Mouse (Mus musculus): ENCODE results near the gene Lmtk2.

Gene Lmtk2

GRCm38 (mm10) chr5:144169275-144169975 is 69.2 kb downstream of the Lmtk2 start:
- no peak for DNase-seq (ENCODE audit: extremely low read depth, low read depth)

GRCm38 (mm10) chr5:144173648-144174047 is 73.4 kb downstream of the Lmtk2 start:
- DNase-seq (ENCODE audit: extremely low read depth, low read depth), result no peak

- no peak for DNase-seq (ENCODE audit: extremely low read depth, low read depth)
Measured at GRCm38 (mm10) chr5:144178216-144178615, 78.0 kb downstream of the Lmtk2 start.

GRCm38 (mm10) chr5:144181249-144181648 is 81.0 kb downstream of the Lmtk2 start:
- DNase-seq (ENCODE audit: extremely low read depth, low read depth), result no peak

GRCm38 (mm10) chr5:144182542-144183247 is 82.5 kb downstream of the Lmtk2 start:
- DNase-seq (ENCODE audit: extremely low read depth, low read depth), result no peak

- DNase-seq (ENCODE audit: extremely low read depth, low read depth), result no peak
Measured at GRCm38 (mm10) chr5:144183248-144183559, 83.0 kb downstream of the Lmtk2 start.

- DNase-seq (ENCODE audit: extremely low read depth, low read depth), result no peak
Measured at GRCm38 (mm10) chr5:144183647-144184335, 83.6 kb downstream of the Lmtk2 start.

- DNase-seq (ENCODE audit: extremely low read depth, low read depth), result no peak
Measured at GRCm38 (mm10) chr5:144184350-144185045, 84.3 kb downstream of the Lmtk2 start.

- no peak for DNase-seq (ENCODE audit: extremely low read depth, low read depth)
Measured at GRCm38 (mm10) chr5:144188422-144188821, 88.2 kb downstream of the Lmtk2 start.

GRCm38 (mm10) chr5:144189327-144189726 is 89.1 kb downstream of the Lmtk2 start:
- DNase-seq (ENCODE audit: extremely low read depth, low read depth), result no peak

GRCm38 (mm10) chr5:144189950-144190583 is 89.8 kb downstream of the Lmtk2 start, which contains the start of gene Bhlha15:
TSS of gene Bhlha15 (plus strand) at chr5:144190286.
- peak; percentile 41 for DNase-seq (ENCODE audit: extremely low read depth, low read depth)

- no peak for DNase-seq (ENCODE audit: extremely low read depth, low read depth)
Measured at GRCm38 (mm10) chr5:144191026-144191425, 90.8 kb downstream of the Lmtk2 start.

GRCm38 (mm10) chr5:144192673-144193072 is 92.4 kb downstream of the Lmtk2 start:
- no peak for DNase-seq (ENCODE audit: extremely low read depth, low read depth)

GRCm38 (mm10) chr5:144194416-144194815 is 94.2 kb downstream of the Lmtk2 start:
- DNase-seq (ENCODE audit: extremely low read depth, low read depth), result no peak

- no peak for DNase-seq (ENCODE audit: extremely low read depth, low read depth)
Measured at GRCm38 (mm10) chr5:144195567-144195966, 95.3 kb downstream of the Lmtk2 start.

- no peak for DNase-seq (ENCODE audit: extremely low read depth, low read depth)
Measured at GRCm38 (mm10) chr5:144200616-144201015, 100.4 kb downstream of the Lmtk2 start.

- DNase-seq (ENCODE audit: extremely low read depth, low read depth), result no peak
Measured at GRCm38 (mm10) chr5:144202430-144202829, 102.2 kb downstream of the Lmtk2 start.

GRCm38 (mm10) chr5:144203398-144203959 is 103.2 kb downstream of the Lmtk2 start:
- DNase-seq (ENCODE audit: extremely low read depth, low read depth), result no peak

- DNase-seq (ENCODE audit: extremely low read depth, low read depth), result no peak
Measured at GRCm38 (mm10) chr5:144204303-144204702, 104.1 kb downstream of the Lmtk2 start.

- no peak for DNase-seq (ENCODE audit: extremely low read depth, low read depth)
Measured at GRCm38 (mm10) chr5:144204911-144205310, 104.7 kb downstream of the Lmtk2 start.

- no peak for DNase-seq (ENCODE audit: extremely low read depth, low read depth)
Measured at GRCm38 (mm10) chr5:144206069-144206468, 105.8 kb downstream of the Lmtk2 start.

All from MEL-GATA-1-ER (cell line).